Mouse (Mus musculus) layer of hippocampus, postnatal 25 days (tissue): ENCODE measurements around the gene Urb1. TPM values are rescaled to one million over a fixed set of nuclear protein-coding genes. Genes with fewer than 3 reads are reported as not detected.

Experiments used
- DNase-seq, 2 experiments: peaks; one replicate each; pipeline ENCODE4 v3.0.0; 2022; ENCODE audit warnings: mixed read lengths in 2 of 2, low spot score in 1 of 2; ENCODE audit errors: extremely low spot score in 1 of 2
- total RNA-seq, 2 experiments: library from RNA; stranded (reverse); gene quantifications; 2 replicates each; pipeline ENCODE4 v1.2.3; 2021

Gene Urb1
- total RNA-seq, 2 experiments from 2014 or later: 11.5 to 15.6 TPM

- no peak for DNase-seq
These were observed 103.9 kb downstream of the Urb1 start for GRCm38 (mm10) chr16:90706279-90706678.

- DNase-seq: no peak
These were observed 105.9 kb downstream of the Urb1 start for GRCm38 (mm10) chr16:90704161-90704825.

GRCm38 (mm10) chr16:90703646-90704045 lies 106.6 kb downstream of the Urb1 start:
- DNase-seq: no peak

GRCm38 (mm10) chr16:90701541-90701940 lies 108.7 kb downstream of the Urb1 start:
- DNase-seq: no peak

Other genes with a start within 250 kb of the Urb1 start
- gene Mis18a, start 83.0 kb downstream of the Urb1 start, total RNA-seq: 1 to 10 TPM; 7.1 to 9.0 TPM
- under 1 TPM in 1 of 2 experiments, not detected in 1; 0.38 TPM for gene Mrap, start 72.2 kb downstream of the Urb1 start, total RNA-seq
- 1 to 10 TPM; 1.6 TPM for gene Eva1c, start 16.3 kb upstream of the Urb1 start, total RNA-seq
- gene Cfap298, start 124.7 kb upstream of the Urb1 start, total RNA-seq: 10 to 100 TPM; 43.6 to 44.2 TPM
- 100 to 1,000 TPM; 388 to 393 TPM for gene Synj1, start 200.9 kb upstream of the Urb1 start, total RNA-seq
- gene Paxbp1, start 234.1 kb upstream of the Urb1 start, total RNA-seq: 10 to 100 TPM; 51.3 to 77.8 TPM